Mouse (Mus musculus): ENCODE measurements around the gene Fance. TPM values are rescaled to one million over a fixed set of nuclear protein-coding genes. Genes with fewer than 3 reads are reported as not detected.
A peak's percentile ranks its signal among the peaks of the same experiment; 100 is the strongest.
"Not testable (repeated sequence)": the region's sequence is repeated elsewhere in the genome, so short reads cannot be mapped to it uniquely, and the experiment has no call there.

The Fance gene
- total RNA-seq, 2 experiments from 2014 or later, result 38.6 to 49.3 TPM

GRCm38 (mm10) chr17:28345882-28346281 lies 32.6 kb downstream of the Fance start:
- DNase-seq (ENCODE audit: low spot score in 2 of 2), result no peak

- DNase-seq (ENCODE audit: low spot score in 2 of 2), result no peak
These were observed 34.0 kb downstream of the Fance start for GRCm38 (mm10) chr17:28347327-28347726.

DNA sequence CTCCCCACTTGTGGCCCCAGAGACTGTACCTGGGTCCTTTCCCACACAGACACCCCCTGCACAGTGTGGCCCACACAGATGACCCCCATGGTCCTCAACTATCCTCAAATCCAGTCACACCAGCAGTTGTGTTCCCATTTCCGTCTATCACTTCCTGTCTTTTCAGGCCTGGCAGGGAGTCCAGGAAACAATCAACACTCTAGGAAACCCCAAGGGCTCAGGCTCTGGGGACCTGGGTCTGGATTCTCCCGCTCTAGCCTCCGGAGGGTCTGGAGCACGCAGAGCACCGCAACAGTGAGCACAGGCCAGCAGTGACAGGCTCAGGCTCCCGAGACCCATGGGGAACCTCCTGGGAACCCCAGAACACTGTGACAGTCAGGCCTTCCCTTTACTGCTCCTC lies 34.9 kb downstream of the Fance start:
- DNase-seq (ENCODE audit: low spot score in 2 of 2), result no peak

DNA sequence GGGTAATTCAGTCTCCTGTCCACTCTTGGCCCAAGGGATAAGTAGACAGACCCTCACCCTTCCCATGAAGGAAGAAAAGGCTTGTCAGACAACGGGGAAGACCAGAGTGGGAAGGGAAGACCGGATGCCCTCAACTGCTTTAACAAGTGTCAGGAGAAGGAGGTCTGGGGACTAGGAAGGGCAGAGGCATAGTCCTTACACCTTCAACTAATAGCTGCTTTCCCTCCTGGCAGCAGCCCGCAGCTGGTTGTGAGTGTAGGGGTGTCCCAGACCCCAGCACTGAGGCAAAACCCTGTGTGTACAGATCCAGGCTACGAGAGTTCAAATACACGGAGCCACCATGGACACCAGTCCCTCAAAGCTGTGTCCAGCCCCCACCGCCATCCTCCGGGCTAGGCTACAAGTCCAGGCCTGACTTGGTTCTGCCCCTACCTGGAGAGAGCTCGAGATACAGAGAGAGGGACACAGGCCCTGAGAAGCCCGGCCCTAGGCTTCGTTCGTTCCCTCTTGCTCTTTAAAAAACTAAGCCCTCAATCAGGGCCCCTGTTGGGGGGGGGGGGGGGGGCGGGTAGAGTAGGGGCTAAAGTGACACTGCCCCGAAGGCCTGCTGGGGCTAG lies 36.1 kb downstream of the Fance start:
- no peak for DNase-seq (ENCODE audit: low spot score in 2 of 2)

DNA sequence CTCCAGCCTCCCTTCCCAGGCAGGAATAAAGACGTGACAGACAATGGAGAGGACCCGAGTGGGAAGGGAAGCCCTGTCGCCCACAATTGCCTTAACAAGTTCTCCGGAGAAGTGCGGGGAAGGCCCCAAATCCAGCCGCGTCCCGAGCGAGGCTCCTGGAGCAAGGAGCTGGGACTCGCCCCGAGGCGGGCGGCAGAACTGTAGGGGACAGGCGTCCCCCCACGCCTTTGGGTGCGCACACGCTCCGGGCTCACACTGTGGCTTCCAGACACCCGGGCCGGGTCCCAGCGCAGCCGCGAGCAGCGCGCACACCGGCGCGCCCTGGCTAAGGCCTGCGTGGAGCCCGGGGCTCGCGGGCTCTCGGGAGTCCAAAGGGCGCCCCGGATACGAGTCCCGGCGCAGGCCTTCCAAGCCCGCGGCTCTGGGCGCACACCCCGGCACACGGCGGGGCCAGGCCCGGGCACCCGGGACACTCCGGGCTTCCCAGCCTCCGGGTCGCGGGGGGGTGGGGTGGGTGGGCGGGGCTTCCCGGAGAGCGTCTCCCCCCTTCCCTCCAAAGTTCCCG lies 36.7 kb downstream of the Fance start:
- no peak for DNase-seq (ENCODE audit: low spot score in 2 of 2)

DNA sequence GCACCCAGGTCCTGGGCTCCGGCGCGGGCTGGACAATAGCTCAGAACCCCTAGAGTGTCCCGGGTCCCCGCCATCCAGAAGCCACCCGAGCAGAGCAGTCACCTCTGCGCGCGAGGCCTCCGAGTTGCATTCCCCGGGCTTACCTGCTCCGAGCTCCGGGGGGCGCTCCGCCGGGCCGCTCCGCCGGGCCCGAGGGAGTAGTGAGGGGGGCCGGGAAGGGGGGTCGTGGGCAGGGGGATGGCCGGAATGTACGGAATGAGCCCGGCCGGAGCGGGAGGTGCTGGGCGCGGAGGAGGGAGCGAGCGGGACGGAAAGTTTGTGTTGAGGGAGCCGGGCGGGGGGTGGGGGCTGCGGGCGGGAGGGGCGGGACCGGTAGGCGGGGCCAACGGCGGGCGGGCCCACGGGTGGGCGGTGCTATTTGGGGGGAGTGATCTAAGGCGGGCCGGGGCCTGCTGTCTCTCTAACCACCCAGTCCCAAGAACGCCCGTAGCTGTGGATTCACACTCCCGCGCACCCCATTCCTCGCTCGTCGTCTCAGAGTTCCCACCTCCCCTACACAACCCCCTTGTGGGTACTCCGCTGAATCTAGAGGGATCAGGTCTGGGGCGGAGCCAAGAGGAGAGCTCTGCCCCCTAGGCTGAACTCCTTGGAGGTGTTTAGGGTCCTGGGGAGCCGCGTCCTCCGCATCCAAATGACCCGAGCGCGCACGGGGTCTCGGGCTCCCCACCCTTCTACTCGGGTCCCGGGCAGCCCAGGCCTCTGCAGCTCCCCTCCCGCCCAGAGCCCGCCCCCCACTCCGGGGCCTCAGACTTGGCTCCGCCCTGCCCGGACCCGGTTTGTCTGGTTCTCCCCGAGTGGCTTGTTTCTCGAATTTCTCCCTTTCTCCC lies 37.4 kb downstream of the Fance start, which contains the start of gene Tead3:
TSS of gene Tead3 (minus strand) at position 352 of the 887 bp plus-strand sequence.
- peak; percentile 63 to 67 for DNase-seq (ENCODE audit: low spot score in 2 of 2)

- peak in 1 of 2 experiments; percentile 5 for DNase-seq (ENCODE audit: low spot score in 2 of 2)
These were observed 38.1 kb downstream of the Fance start for GRCm38 (mm10) chr17:28351353-28351890.

DNA sequence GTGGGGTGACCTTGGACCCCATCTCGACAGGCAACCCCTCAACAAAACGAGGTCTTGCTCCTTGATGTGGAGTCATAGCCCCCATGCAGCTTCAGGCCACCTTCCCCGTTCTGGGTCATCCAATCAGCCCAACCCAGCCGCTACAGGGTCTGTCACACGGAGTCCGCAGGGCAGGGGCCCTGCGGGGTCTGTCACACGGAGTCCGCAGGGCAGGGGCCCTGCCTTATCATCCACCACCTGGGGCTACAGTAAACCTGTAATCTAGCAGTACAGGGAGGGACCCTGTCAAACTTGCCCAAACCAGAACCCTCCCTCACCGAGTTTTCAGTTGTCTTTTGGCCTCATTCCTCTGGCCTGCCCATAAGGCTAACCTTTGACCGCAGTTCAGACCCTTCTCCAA lies 38.7 kb downstream of the Fance start:
- no peak for DNase-seq (ENCODE audit: low spot score in 2 of 2)

DNA sequence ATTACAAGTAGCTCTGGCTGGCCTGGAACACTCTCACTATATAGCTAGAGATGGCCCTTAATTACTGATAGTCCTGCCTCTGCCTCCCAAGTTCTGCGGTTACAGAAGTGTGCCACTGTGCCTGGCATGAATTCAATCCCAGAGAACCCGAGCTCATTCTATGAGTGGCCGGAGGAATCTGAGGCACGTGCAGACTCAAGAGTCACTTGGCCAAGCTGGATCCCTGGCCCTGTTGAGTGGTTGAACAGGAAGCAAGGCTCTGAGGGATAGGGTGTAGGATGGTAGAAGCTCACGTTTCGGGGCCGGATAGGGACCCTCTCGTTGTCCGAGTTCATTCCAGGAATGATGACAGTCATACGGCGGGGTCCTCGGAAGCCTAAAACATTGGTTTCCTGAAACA lies 42.6 kb downstream of the Fance start:
- no peak for DNase-seq (ENCODE audit: low spot score in 2 of 2)

DNA sequence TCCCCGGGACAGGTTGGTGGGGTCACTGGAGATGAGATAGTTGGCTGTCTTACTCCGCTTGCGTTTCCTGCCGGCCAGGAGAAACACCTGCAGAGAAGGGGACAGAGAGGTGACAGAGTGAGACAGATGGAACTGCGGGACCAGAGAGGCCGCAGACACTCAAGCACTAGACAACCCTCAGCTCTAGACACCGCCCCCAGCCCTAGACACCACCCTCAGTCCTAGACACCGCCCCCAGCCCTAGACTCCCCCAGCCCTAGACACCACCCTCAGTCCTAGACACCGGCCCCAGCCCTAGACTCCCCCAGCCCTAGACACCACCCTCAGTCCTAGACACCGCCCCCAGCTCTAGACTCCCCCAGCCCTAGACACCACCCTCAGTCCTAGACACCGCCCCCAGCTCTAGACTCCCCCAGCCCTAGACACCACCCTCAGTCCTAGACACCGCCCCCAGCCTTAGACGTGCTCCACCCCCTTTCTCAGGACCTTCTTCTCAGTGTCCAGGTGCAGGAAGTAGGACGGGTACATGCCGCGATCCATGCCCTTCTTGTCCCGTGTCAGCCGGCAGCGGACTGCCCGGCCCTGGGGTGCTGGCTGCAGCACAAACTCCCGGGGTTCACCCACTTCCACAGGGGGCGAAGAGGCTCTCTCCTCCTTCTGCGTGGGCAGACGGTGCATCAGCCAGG lies 45.4 kb downstream of the Fance start:
- DNase-seq (ENCODE audit: low spot score in 2 of 2), result not testable (repeated sequence)

DNA sequence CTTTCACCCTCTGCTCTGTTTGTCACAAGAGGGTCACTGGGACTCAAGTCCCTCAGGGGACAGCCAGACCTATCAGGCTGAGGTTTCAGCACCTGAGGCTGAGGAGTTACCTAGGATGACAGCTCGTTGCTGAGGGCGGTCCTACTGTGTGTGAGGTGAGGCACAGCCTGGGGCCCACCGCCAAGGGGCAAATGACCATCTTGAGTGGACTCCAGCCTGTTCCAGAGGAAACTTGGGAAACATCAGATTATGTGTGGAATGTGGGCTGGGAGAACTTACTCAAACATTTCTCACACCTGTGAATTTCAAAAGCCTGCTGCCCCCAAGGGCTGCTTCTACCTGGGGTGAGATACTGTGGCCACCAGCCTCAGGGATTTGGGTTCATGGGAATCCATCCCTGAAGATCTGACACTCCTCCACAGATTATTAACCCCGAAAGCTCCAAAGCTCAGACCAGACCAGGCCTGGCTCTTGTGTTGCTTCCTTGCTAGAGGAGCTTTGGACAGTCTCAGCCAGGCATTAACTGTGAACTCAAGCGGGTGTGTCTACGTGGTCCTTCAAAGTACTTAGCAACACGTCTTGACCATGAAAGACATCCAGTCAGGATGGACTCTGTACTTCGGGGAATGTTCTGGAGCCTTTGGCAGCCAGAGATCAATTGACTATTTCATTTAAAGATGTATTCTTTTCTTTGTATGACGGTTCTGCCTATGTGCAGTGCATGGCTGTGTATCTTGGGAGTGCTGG lies 47.4 kb downstream of the Fance start:
- no peak for DNase-seq (ENCODE audit: low spot score in 2 of 2)

DNA sequence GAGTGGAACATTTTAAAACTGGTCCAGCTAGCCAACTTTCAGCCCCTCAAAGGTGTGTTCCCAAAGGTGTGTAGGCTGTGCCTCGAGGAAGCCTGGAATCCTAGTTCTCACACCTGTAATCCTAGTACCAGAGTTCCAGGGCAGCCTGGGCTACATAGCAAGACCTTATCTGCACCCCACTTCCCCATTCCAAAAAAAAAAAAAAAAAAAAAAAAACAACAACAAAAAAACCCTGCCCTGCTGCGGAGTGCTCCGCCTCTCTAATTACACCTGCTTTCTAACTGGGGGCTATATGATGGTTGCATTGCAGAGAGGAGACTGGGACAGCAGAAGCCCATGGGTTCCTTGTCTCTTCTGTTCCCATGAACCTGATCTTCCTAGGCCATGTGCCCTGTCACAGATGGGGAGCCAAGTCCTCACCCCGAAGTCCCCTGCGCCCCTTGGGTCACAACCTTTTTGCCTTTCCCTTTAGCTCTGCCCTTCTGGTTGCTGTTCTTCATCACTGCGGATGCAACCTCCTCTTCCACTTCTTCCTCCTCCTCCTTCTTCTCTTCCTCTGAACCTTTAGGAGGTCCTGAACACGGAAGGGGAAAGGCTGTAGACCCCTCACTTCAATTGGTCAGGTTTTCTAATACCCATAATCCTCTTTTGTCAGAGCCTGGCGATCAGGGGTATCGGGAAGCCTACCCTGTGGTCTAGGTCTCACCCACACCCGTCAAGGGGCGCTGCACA lies 48.8 kb downstream of the Fance start:
- no peak for DNase-seq (ENCODE audit: low spot score in 2 of 2)

- DNase-seq (ENCODE audit: low spot score in 2 of 2), result no peak
These were observed 49.5 kb downstream of the Fance start for GRCm38 (mm10) chr17:28362653-28363292.

GRCm38 (mm10) chr17:28363507-28363906 lies 50.2 kb downstream of the Fance start:
- DNase-seq (ENCODE audit: low spot score in 2 of 2), result no peak

DNA sequence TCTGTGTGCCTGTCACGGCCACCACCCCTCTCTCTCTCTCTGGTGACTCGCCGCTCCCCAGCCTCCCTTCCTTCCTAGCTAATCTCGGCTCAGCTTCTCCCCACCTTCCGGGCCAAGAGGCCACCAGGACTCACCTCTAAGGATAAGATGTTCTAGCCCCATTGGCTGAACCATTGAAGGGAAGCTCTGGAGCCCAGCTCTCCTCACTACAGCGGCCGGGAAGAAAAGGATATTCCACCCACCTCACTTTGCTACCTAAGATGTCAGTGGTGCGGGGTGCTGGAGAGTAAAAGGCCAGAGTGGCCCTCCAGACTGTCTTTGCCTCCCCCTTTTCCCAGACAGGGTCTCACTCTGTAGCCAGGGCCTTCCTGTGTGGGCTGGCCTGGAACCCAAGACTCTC lies 51.8 kb downstream of the Fance start, which contains the start of gene Tulp1:
TSS of gene Tulp1 (minus strand) at position 101 of the 400 bp plus-strand sequence.
- no peak for DNase-seq (ENCODE audit: low spot score in 2 of 2)

DNA sequence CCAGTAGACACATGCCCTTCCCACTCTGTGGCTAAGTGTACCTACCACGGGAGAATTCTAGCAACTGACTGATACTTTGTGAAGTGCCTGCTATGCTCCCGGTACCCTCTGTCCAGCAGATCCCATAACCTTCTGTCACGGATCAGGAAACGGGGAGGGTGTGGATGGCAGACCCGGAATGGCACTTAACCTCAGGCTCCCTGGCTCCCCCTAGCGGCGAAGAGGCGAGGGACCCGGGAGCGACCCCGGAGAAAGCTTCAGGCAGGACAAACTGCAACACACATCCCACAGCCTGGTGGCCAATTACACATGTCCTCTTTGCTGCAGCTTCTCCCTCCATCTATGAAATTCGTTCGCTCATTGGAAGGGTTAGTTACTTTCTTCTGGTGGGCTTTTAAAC lies 55.1 kb downstream of the Fance start:
- peak; percentile 67 to 73 for DNase-seq (ENCODE audit: low spot score in 2 of 2)

DNA sequence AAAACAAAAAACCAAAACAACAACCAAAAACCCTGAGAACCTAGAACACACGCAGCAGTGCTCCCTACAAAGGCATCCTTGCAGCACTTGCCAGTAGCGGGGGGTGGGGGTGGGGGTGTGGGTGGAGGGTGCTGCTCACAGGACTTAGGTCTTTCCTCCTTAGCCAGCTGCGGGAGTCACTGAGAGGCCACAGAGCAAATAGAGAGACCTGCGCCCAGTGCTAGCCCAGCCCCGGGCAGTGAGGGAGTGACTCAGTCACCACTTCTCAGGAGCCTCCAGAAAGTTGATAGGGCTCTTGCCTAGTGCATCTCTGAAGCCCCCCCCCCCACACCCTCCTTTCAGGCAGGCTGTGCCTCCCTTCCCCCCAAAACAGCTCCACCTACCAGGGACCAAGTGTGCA lies 55.7 kb downstream of the Fance start:
- no peak for DNase-seq (ENCODE audit: low spot score in 2 of 2)

DNA sequence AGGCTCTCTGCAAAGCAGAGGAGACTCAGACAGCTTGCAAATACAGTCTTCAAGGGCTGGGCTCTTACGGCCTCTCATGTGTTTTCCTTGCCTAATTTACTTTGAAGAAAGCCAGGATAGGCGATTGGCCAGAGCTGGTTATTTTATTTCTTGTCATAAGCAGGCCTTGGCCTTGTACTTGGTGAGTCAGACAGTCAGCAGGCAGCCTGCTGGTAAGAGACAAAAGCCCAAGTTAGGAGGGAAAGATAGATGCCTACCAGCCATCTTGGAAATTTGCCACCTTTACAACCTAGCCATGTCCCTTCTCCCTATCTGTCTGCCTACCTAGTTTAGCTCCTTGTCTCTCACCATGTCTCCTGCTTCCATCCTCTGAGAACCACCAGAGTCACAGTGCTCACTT lies 58.0 kb downstream of the Fance start:
- DNase-seq (ENCODE audit: low spot score in 2 of 2), result no peak

DNA sequence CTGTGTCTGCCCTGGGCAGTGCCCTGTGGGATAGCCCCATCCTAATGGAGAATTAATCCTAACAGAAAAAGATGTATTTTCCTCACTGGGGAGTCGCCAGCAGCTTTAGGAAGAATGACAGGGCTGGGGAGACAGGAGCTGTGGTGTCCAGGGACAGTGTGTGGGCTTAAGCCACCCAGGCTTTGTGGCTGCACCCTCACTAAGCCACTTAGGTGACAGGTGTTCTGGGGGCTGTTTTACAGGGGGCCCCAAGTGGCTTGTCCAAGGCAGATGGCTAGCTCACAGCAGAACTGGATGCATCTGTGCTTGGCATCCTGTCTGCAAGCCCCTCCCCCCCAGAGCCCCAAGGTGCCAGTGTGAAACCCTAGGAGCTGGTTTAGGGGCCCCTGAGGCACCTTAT lies 58.6 kb downstream of the Fance start:
- DNase-seq (ENCODE audit: low spot score in 2 of 2), result no peak

All from adrenal gland, postnatal 4 days (tissue).